Mouse (Mus musculus): ENCODE measurements around the gene Mmp24. TPM values are rescaled to one million over a fixed set of nuclear protein-coding genes. Genes with fewer than 3 reads are reported as not detected.
"Not testable (repeated sequence)": the region's sequence is repeated elsewhere in the genome, so short reads cannot be mapped to it uniquely, and the experiment has no call there.

The Mmp24 gene
- polyA plus RNA-seq, 1 experiment from 2014 or later = 19.6 TPM

GRCm38 (mm10) chr2:155819392-155819448 is 44.1 kb downstream of the Mmp24 start, which contains the start of gene BC029722:
Gene BC029722, minus strand, starts transcription at chr2:155819426.
- peak within 1 kb of the TSS; percentile 83 for H3K4me2 ChIP-seq
- H3K4me3 ChIP-seq = peak within 1 kb of the TSS; percentile 58
- peak within 1 kb of the TSS; percentile 77 for H3K9ac ChIP-seq
- no peaks in the 10 kb centered on the region for H3K9me3 ChIP-seq
- H3K36me3 ChIP-seq = peaks cover 44% of the 10 kb centered on the region
- no peaks in the 10 kb centered on the region for H3K27me3 ChIP-seq
- H3K27ac ChIP-seq (replicated peaks) = peak within 1 kb of the TSS; percentile 80
- H3K4me1 ChIP-seq (replicated peaks) = peaks cover 26% of the 10 kb centered on the region
- ATAC-seq (ENCODE audit: low FRiP score, low read depth) = no peak

- 0 out of 2 replicates have a peak, but pooled peaks have one; percentile 0 for ATAC-seq (ENCODE audit: low FRiP score, low read depth)
- H3K9ac ChIP-seq = peak overlapping the region; percentile 77; the same call in 1 of the 2 replicates
- peak overlapping the region; percentile 58 for H3K4me3 ChIP-seq
- H3K36me3 ChIP-seq = peaks cover 40% of the 10 kb centered on the region
- no peaks in the 10 kb centered on the region for H3K9me3 ChIP-seq
- H3K27ac ChIP-seq (replicated peaks) = peak overlapping the region; percentile 80
- H3K4me2 ChIP-seq = peak overlapping the region; percentile 83
- 55% methylated on average over 6 of the region's 6 CpGs for WGBS
- peaks cover 26% of the 10 kb centered on the region for H3K4me1 ChIP-seq (replicated peaks)
- no peaks in the 10 kb centered on the region for H3K27me3 ChIP-seq
These were observed 44.5 kb downstream of the Mmp24 start for GRCm38 (mm10) chr2:155819449-155820251.

GRCm38 (mm10) chr2:155820779-155821178 is 45.6 kb downstream of the Mmp24 start:
- Histone ChIP-seq H3K9ac (no peak overlapping the region), H3K36me3 (peaks cover 31% of the 10 kb centered on the region), H3K4me1 (replicated peaks) (peaks cover 36% of the 10 kb centered on the region), H3K4me3 (no peak overlapping the region), H3K27me3 (no peaks in the 10 kb centered on the region), H3K27ac (replicated peaks) (no peak overlapping the region), H3K9me3 (no peaks in the 10 kb centered on the region), H3K4me2 (no peak overlapping the region)
- 96% methylated on average over 5 of the region's 5 CpGs for WGBS
- no peak for ATAC-seq (ENCODE audit: low FRiP score, low read depth)

GRCm38 (mm10) chr2:155823722-155824121 is 48.6 kb downstream of the Mmp24 start:
- Histone ChIP-seq H3K4me1 (replicated peaks) (peaks cover 36% of the 10 kb centered on the region), H3K27ac (replicated peaks) (no peak overlapping the region), H3K4me2 (no peak overlapping the region), H3K9me3 (no peaks in the 10 kb centered on the region), H3K27me3 (no peaks in the 10 kb centered on the region), H3K9ac (no peak overlapping the region), H3K4me3 (no peak overlapping the region), H3K36me3 (peaks cover 27% of the 10 kb centered on the region)
- no peak for ATAC-seq (ENCODE audit: low FRiP score, low read depth)
- 96% methylated on average over 8 of the region's 8 CpGs for WGBS

GRCm38 (mm10) chr2:155825904-155826629 is 50.9 kb downstream of the Mmp24 start:
- no peaks in the 10 kb centered on the region for H3K27me3 ChIP-seq
- 0 out of 2 replicates have a peak, but pooled peaks have one; percentile 2 for ATAC-seq (ENCODE audit: low FRiP score, low read depth)
- H3K9ac ChIP-seq = peak overlapping the region; percentile 59
- H3K27ac ChIP-seq (replicated peaks) = peak overlapping the region; percentile 87
- peaks cover 25% of the 10 kb centered on the region for H3K4me1 ChIP-seq (replicated peaks)
- H3K4me3 ChIP-seq = peak overlapping the region; percentile 88
- H3K9me3 ChIP-seq = no peaks in the 10 kb centered on the region
- H3K4me2 ChIP-seq = peak overlapping the region; percentile 91
- peaks cover 20% of the 10 kb centered on the region for H3K36me3 ChIP-seq
- 2% methylated on average over 50 of the region's 52 CpGs for WGBS

- H3K4me1 ChIP-seq (replicated peaks) = peaks cover 25% of the 10 kb centered on the region
- H3K9me3 ChIP-seq = no peaks in the 10 kb centered on the region
- peak within 1 kb of the TSS; percentile 59 for H3K9ac ChIP-seq
- H3K36me3 ChIP-seq = peaks cover 15% of the 10 kb centered on the region
- peak within 1 kb of the TSS; percentile 88 for H3K4me3 ChIP-seq
- WGBS = 1% methylated on average over 27 of the region's 27 CpGs
- peak within 1 kb of the TSS; percentile 91 for H3K4me2 ChIP-seq
- H3K27ac ChIP-seq (replicated peaks) = peak within 1 kb of the TSS; percentile 87
- no peaks in the 10 kb centered on the region for H3K27me3 ChIP-seq
- ATAC-seq (ENCODE audit: low FRiP score, low read depth) = peak; percentile 95
These were observed 51.7 kb downstream of the Mmp24 start, which contains the start of gene Eif6 for GRCm38 (mm10) chr2:155826630-155827424. Gene Eif6, minus strand, starts transcription at chr2:155826925.

GRCm38 (mm10) chr2:155830841-155831240 is 55.7 kb downstream of the Mmp24 start:
- H3K4me2 ChIP-seq = no peak overlapping the region
- H3K27me3 ChIP-seq = no peaks in the 10 kb centered on the region
- no peaks in the 10 kb centered on the region for H3K9me3 ChIP-seq
- H3K4me3 ChIP-seq = no peak overlapping the region
- H3K9ac ChIP-seq = no peak overlapping the region
- peaks cover 15% of the 10 kb centered on the region for H3K4me1 ChIP-seq (replicated peaks)
- no peak overlapping the region for H3K27ac ChIP-seq (replicated peaks)
- 93% methylated on average over 8 of the region's 8 CpGs for WGBS
- no peaks in the 10 kb centered on the region for H3K36me3 ChIP-seq
- ATAC-seq (ENCODE audit: low FRiP score, low read depth) = no peak

- Histone ChIP-seq H3K4me2 (no peak overlapping the region), H3K4me3 (no peak overlapping the region), H3K9ac (no peak overlapping the region), H3K4me1 (replicated peaks) (peaks cover 12% of the 10 kb centered on the region), H3K9me3 (no peaks in the 10 kb centered on the region), H3K27ac (replicated peaks) (no peak overlapping the region), H3K36me3 (no peaks in the 10 kb centered on the region), H3K27me3 (no peaks in the 10 kb centered on the region)
- 66% methylated on average over 9 of the region's 9 CpGs for WGBS
- no peak for ATAC-seq (ENCODE audit: low FRiP score, low read depth)
These were observed 56.2 kb downstream of the Mmp24 start for GRCm38 (mm10) chr2:155831302-155831701.

- H3K36me3 ChIP-seq; ATAC-seq (ENCODE audit: low FRiP score, low read depth); H3K27me3 ChIP-seq; H3K27ac ChIP-seq (replicated peaks); H3K4me2 ChIP-seq; H3K4me3 ChIP-seq; H3K9ac ChIP-seq; H3K9me3 ChIP-seq: not testable (repeated sequence)
- 60% methylated on average over 1 of the region's 1 CpGs for WGBS
- peaks cover 11% of the 10 kb centered on the region for H3K4me1 ChIP-seq (replicated peaks)
These were observed 56.9 kb downstream of the Mmp24 start for GRCm38 (mm10) chr2:155832087-155832486.

GRCm38 (mm10) chr2:155834732-155835131 is 59.6 kb downstream of the Mmp24 start, which contains the start of gene Fam83c:
Gene Fam83c, minus strand, starts transcription at chr2:155834854.
- H3K4me2 ChIP-seq = no peak within 1 kb of the TSS
- H3K4me1 ChIP-seq (replicated peaks) = no peaks in the 10 kb centered on the region
- no peak within 1 kb of the TSS for H3K27ac ChIP-seq (replicated peaks)
- H3K9ac ChIP-seq = no peak within 1 kb of the TSS
- H3K9me3 ChIP-seq = no peaks in the 10 kb centered on the region
- no peaks in the 10 kb centered on the region for H3K27me3 ChIP-seq
- WGBS = 67% methylated on average over 9 of the region's 9 CpGs
- ATAC-seq (ENCODE audit: low FRiP score, low read depth) = no peak
- no peaks in the 10 kb centered on the region for H3K36me3 ChIP-seq
- no peak within 1 kb of the TSS for H3K4me3 ChIP-seq

GRCm38 (mm10) chr2:155837961-155838360 is 62.8 kb downstream of the Mmp24 start:
- no peak for ATAC-seq (ENCODE audit: low FRiP score, low read depth)
- no peak overlapping the region for H3K4me2 ChIP-seq
- no peaks in the 10 kb centered on the region for H3K27me3 ChIP-seq
- 90% methylated on average over 3 of the region's 3 CpGs for WGBS
- no peak overlapping the region for H3K27ac ChIP-seq (replicated peaks)
- H3K9me3 ChIP-seq = no peaks in the 10 kb centered on the region
- H3K9ac ChIP-seq = no peak overlapping the region
- H3K4me3 ChIP-seq = no peak overlapping the region
- H3K4me1 ChIP-seq (replicated peaks) = no peaks in the 10 kb centered on the region
- H3K36me3 ChIP-seq = no peaks in the 10 kb centered on the region

- no peaks in the 10 kb centered on the region for H3K36me3 ChIP-seq
- no peak overlapping the region for H3K9ac ChIP-seq
- WGBS = 88% methylated on average over 4 of the region's 4 CpGs
- no peak overlapping the region for H3K4me3 ChIP-seq
- no peaks in the 10 kb centered on the region for H3K9me3 ChIP-seq
- H3K4me2 ChIP-seq = no peak overlapping the region
- no peak overlapping the region for H3K27ac ChIP-seq (replicated peaks)
- ATAC-seq (ENCODE audit: low FRiP score, low read depth) = no peak
- H3K4me1 ChIP-seq (replicated peaks) = no peaks in the 10 kb centered on the region
- no peaks in the 10 kb centered on the region for H3K27me3 ChIP-seq
These were observed 63.8 kb downstream of the Mmp24 start for GRCm38 (mm10) chr2:155838961-155839360.

Measured in hindbrain, embryonic 15.5 days (tissue).